Mouse (Mus musculus) layer of hippocampus, postnatal 25 days (tissue): Measurements from ENCODE around the gene Rorc. TPM values are rescaled to one million over a fixed set of nuclear protein-coding genes. Genes with fewer than 3 reads are reported as not detected.

Source experiments
- DNase-seq, 2 experiments: peaks; one replicate each; pipeline ENCODE4 v3.0.0; 2022; ENCODE audit warnings: mixed read lengths in 2 of 2, low spot score in 1 of 2; ENCODE audit errors: extremely low spot score in 1 of 2
- total RNA-seq, 2 experiments: library from RNA; stranded (reverse); gene quantifications; 2 replicates each; pipeline ENCODE4 v1.2.3; 2021

Gene Rorc
- total RNA-seq, 2 experiments from 2014 or later, result 0.52 to 0.57 TPM

- no peak for DNase-seq
Measured at GRCm38 (mm10) chr3:94412530-94412929, 39.9 kb downstream of the Rorc start.

- peak; percentile 89 to 91 for DNase-seq
Measured at GRCm38 (mm10) chr3:94413031-94413679, 40.6 kb downstream of the Rorc start, which contains the start of gene Tdrkh. Tdrkh (plus strand) TSS chr3:94413273.

- no peak for DNase-seq
Measured at GRCm38 (mm10) chr3:94430980-94431379, 58.4 kb downstream of the Rorc start.

- DNase-seq, result no peak
Measured at GRCm38 (mm10) chr3:94434305-94434704, 61.7 kb downstream of the Rorc start.

- no peak for DNase-seq
Measured at GRCm38 (mm10) chr3:94436420-94436819, 63.8 kb downstream of the Rorc start.

GRCm38 (mm10) chr3:94441182-94441581 lies 68.6 kb downstream of the Rorc start:
- DNase-seq, result no peak

- peak; percentile 96 to 98 for DNase-seq
Measured at GRCm38 (mm10) chr3:94442951-94443596, 70.5 kb downstream of the Rorc start, which contains the start of gene Mrpl9. Mrpl9 (plus strand) TSS chr3:94443318.

GRCm38 (mm10) chr3:94443597-94443964 lies 71.0 kb downstream of the Rorc start, which contains the start of gene Oaz3:
Oaz3 (minus strand) TSS chr3:94443915.
- no peak for DNase-seq

Other genes with a start within 250 kb of the Rorc start
- not detected for gene Gm10696, start 194.6 kb upstream of the Rorc start, total RNA-seq
- gene Gm5286, start 176.1 kb upstream of the Rorc start, total RNA-seq, result not detected
- not detected for gene Gm4778, start 108.8 kb upstream of the Rorc start, total RNA-seq
- gene Them4, start 62.7 kb upstream of the Rorc start, total RNA-seq, result 10 to 100 TPM; 24.0 to 26.6 TPM
- gene Them5, start 30.7 kb upstream of the Rorc start, total RNA-seq, result not detected
- gene C2cd4d, start 10.4 kb upstream of the Rorc start, total RNA-seq, result under 1 TPM; 0.54 to 0.56 TPM
- gene Lingo4, start 25.7 kb downstream of the Rorc start, total RNA-seq, result 1 to 10 TPM in 1 of 2 experiments, under 1 TPM in 1; 0.99 to 1.1 TPM
- gene Tdrkh, start 40.5 kb downstream of the Rorc start, total RNA-seq, result 10 to 100 TPM; 44.1 TPM
- 10 to 100 TPM; 42.1 to 46.8 TPM for gene Mrpl9, start 70.5 kb downstream of the Rorc start, total RNA-seq
- not detected for gene Oaz3, start 71.1 kb downstream of the Rorc start, total RNA-seq
- gene Celf3, start 105.5 kb downstream of the Rorc start, total RNA-seq, result 100 to 1,000 TPM; 165 to 198 TPM
- 1 to 10 TPM; 5.8 to 6.9 TPM for gene Riiad1, start 107.5 kb downstream of the Rorc start, total RNA-seq
- gene Snx27, start 209.9 kb downstream of the Rorc start, total RNA-seq, result 100 to 1,000 TPM in 1 of 2 experiments, 10 to 100 TPM in 1; 96.6 to 103 TPM